Mouse (Mus musculus): Measurements from ENCODE around the gene Syne3. TPM values are rescaled to one million over a fixed set of nuclear protein-coding genes. Genes with fewer than 3 reads are reported as not detected.
A peak's percentile ranks its signal among the peaks of the same experiment; 100 is the strongest.

The Syne3 gene
- 0.24 and 0.51 TPM in 2 replicates for polyA plus RNA-seq (2014; fragmentation: Nextera tagmentation; extraction: Ambion mirVana)

GRCm38 (mm10) chr12:105009370-105010212 lies at the start of gene Syne3:
Syne3 (minus strand) TSS chr12:105009809.
- Histone ChIP-seq H3K9me3 (ENCODE audit: control insufficient read depth, low read length) (no peaks in the 10 kb centered on the region), H3K4me2 (replicated peaks; ENCODE audit: low read depth, low read length) (peak within 1 kb of the TSS; percentile 94), H3K36me3 (ENCODE audit: control insufficient read depth, insufficient read depth, low read length) (no peaks in the 10 kb centered on the region), H3K27me3 (ENCODE audit: control insufficient read depth, insufficient read depth, low read length) (peaks cover 17% of the 10 kb centered on the region), H3K9ac (ENCODE audit: low read depth, low read length) (peak within 1 kb of the TSS; percentile 60), H3K27ac (ENCODE audit: low read depth, low read length) (no peak within 1 kb of the TSS), H3K4me1 (ENCODE audit: control insufficient read depth, insufficient read depth, low read length) (0 out of 2 replicates have a peak, but pooled peaks cover 2% of the 10 kb centered on the region), H3K4me3 (ENCODE audit: low read length) (peak within 1 kb of the TSS; percentile 64)
- peak; percentile 79 for ATAC-seq (ENCODE audit: low FRiP score, low TSS enrichment)
- WGBS, result under 1% methylated on average over 63 of the region's 66 CpGs

GRCm38 (mm10) chr12:105055308-105055707 lies 45.7 kb upstream of the Syne3 start:
- Histone ChIP-seq H3K27me3 (ENCODE audit: control insufficient read depth, insufficient read depth, low read length) (no peaks in the 10 kb centered on the region), H3K27ac (ENCODE audit: low read depth, low read length) (no peak overlapping the region), H3K9me3 (ENCODE audit: control insufficient read depth, low read length) (no peaks in the 10 kb centered on the region), H3K9ac (ENCODE audit: low read depth, low read length) (no peak overlapping the region), H3K4me1 (ENCODE audit: control insufficient read depth, insufficient read depth, low read length) (no peaks in the 10 kb centered on the region), H3K4me2 (replicated peaks; ENCODE audit: low read depth, low read length) (no peak overlapping the region), H3K36me3 (ENCODE audit: control insufficient read depth, insufficient read depth, low read length) (no peaks in the 10 kb centered on the region), H3K4me3 (ENCODE audit: low read length) (no peak overlapping the region)
- no peak for ATAC-seq (ENCODE audit: low FRiP score, low TSS enrichment)
- WGBS, result 85% methylated on average over 6 of the region's 6 CpGs

GRCm38 (mm10) chr12:105054041-105054440 lies 44.4 kb upstream of the Syne3 start:
- H3K4me3 ChIP-seq (ENCODE audit: low read length), result no peak overlapping the region
- H3K9ac ChIP-seq (ENCODE audit: low read depth, low read length), result no peak overlapping the region
- WGBS, result 95% methylated on average over 15 of the region's 15 CpGs

GRCm38 (mm10) chr12:105050898-105051297 lies 41.3 kb upstream of the Syne3 start:
- no peak for ATAC-seq (ENCODE audit: low FRiP score, low TSS enrichment)
- H3K4me2 ChIP-seq (replicated peaks; ENCODE audit: low read depth, low read length), result no peak overlapping the region
- 10% methylated on average over 4 of the region's 4 CpGs for WGBS
- no peak overlapping the region for H3K4me3 ChIP-seq (ENCODE audit: low read length)
- no peaks in the 10 kb centered on the region for H3K36me3 ChIP-seq (ENCODE audit: control insufficient read depth, insufficient read depth, low read length)
- H3K27ac ChIP-seq (ENCODE audit: low read depth, low read length), result no peak overlapping the region
- H3K4me1 ChIP-seq (ENCODE audit: control insufficient read depth, insufficient read depth, low read length), result no peaks in the 10 kb centered on the region
- no peak overlapping the region for H3K9ac ChIP-seq (ENCODE audit: low read depth, low read length)
- no peaks in the 10 kb centered on the region for H3K27me3 ChIP-seq (ENCODE audit: control insufficient read depth, insufficient read depth, low read length)
- H3K9me3 ChIP-seq (ENCODE audit: control insufficient read depth, low read length), result no peaks in the 10 kb centered on the region; the same call in 1 of the 2 replicates

More at GRCm38 (mm10) chr12:105054041-105054440, 44.4 kb upstream of the Syne3 start:
- no peaks in the 10 kb centered on the region for H3K4me1 ChIP-seq (ENCODE audit: control insufficient read depth, insufficient read depth, low read length)
- no peaks in the 10 kb centered on the region for H3K9me3 ChIP-seq (ENCODE audit: control insufficient read depth, low read length)
- no peak overlapping the region for H3K4me2 ChIP-seq (replicated peaks; ENCODE audit: low read depth, low read length)
- no peaks in the 10 kb centered on the region for H3K27me3 ChIP-seq (ENCODE audit: control insufficient read depth, insufficient read depth, low read length)
- H3K27ac ChIP-seq (ENCODE audit: low read depth, low read length), result no peak overlapping the region
- H3K36me3 ChIP-seq (ENCODE audit: control insufficient read depth, insufficient read depth, low read length), result no peaks in the 10 kb centered on the region
- ATAC-seq (ENCODE audit: low FRiP score, low TSS enrichment), result no peak

DNA sequence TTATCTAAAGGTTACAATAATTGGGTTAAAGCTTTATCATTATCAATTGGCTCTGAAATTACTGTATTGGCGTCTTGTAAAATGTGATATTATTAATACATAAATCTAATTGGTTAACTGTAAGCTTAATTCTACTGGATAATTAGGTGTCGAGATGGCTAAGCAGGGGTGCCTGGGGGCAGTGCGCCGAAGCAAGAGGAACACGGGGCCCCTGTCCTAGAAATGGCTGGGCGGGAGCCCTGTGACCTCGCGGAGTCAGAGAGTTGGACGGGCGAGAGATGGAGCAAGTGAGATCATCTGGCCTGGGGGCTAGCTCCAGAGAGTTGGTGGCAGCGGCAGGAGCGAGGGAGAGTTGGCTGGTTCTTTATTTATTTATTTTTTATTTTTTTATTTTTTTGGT lies 40.2 kb upstream of the Syne3 start:
- Histone ChIP-seq H3K9me3 (ENCODE audit: control insufficient read depth, low read length) (no peaks in the 10 kb centered on the region; the same call in 1 of the 2 replicates), H3K36me3 (ENCODE audit: control insufficient read depth, insufficient read depth, low read length) (no peaks in the 10 kb centered on the region), H3K9ac (ENCODE audit: low read depth, low read length) (no peak overlapping the region), H3K4me1 (ENCODE audit: control insufficient read depth, insufficient read depth, low read length) (no peaks in the 10 kb centered on the region), H3K27me3 (ENCODE audit: control insufficient read depth, insufficient read depth, low read length) (no peaks in the 10 kb centered on the region), H3K4me3 (ENCODE audit: low read length) (no peak overlapping the region), H3K4me2 (replicated peaks; ENCODE audit: low read depth, low read length) (no peak overlapping the region), H3K27ac (ENCODE audit: low read depth, low read length) (no peak overlapping the region)
- 76% methylated on average over 12 of the region's 12 CpGs for whole genome bisulfite sequencing
- ATAC-seq (ENCODE audit: low FRiP score, low TSS enrichment), result no peak

DNA sequence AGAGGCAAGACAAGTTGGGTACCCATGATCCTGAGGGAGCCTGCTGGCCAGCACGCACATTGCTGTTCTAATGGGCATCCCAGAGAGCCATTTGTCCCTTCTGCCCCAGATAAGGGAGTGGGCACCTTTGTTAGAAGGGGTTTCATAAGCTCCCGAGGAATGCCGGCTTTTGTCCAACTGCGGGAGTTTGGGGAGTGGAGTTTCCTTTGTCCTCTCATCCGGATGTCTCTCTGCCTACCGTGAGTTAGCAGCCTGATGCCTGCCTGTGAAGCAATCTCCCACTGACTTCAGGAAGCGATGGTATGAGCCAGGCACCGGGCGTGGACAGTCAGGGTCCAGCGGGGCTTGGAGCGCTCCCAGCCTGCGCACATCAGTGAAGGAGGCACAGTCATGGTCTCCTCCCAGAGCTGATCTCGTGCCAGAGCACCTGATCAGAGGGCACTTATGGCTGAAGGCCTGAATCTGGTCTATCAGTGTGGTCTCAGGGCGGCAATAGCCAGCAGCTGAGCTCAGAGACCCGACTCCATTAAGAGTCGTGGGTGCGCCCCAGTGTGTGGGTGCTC lies 38.8 kb upstream of the Syne3 start:
- H3K4me1 ChIP-seq (ENCODE audit: control insufficient read depth, insufficient read depth, low read length), result no peaks in the 10 kb centered on the region
- H3K4me3 ChIP-seq (ENCODE audit: low read length), result no peak overlapping the region
- no peak overlapping the region for H3K27ac ChIP-seq (ENCODE audit: low read depth, low read length)
- no peak overlapping the region for H3K9ac ChIP-seq (ENCODE audit: low read depth, low read length)
- 79% methylated on average over 17 of the region's 17 CpGs for WGBS
- H3K9me3 ChIP-seq (ENCODE audit: control insufficient read depth, low read length), result no peaks in the 10 kb centered on the region; the same call in 1 of the 2 replicates
- no peaks in the 10 kb centered on the region for H3K27me3 ChIP-seq (ENCODE audit: control insufficient read depth, insufficient read depth, low read length)
- H3K36me3 ChIP-seq (ENCODE audit: control insufficient read depth, insufficient read depth, low read length), result peaks cover 3% of the 10 kb centered on the region; the same call in 1 of the 2 replicates
- ATAC-seq (ENCODE audit: low FRiP score, low TSS enrichment), result no peak
- H3K4me2 ChIP-seq (replicated peaks; ENCODE audit: low read depth, low read length), result no peak overlapping the region

DNA sequence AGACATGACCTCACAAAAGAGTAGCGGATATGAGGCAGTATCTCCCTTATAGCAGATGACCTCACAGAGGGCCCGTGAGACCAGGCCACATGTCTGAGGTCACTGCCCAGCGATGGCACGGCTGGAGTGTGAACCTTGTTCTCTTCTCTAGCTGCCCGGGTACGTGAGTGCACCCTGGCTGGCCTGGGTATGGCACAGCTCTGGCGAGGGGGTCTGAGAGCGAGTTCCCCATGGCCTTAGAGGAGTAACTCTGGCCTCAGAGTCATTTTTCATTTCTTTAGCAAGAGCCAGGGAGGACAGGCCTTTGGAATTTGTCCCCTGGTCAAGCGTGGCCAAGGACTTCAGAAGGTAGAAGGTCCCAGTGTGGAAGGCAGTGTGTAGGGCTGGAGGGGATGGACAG lies 35.2 kb upstream of the Syne3 start:
- ATAC-seq (ENCODE audit: low FRiP score, low TSS enrichment), result peak; percentile 41
- Histone ChIP-seq H3K9ac (ENCODE audit: low read depth, low read length) (no peak overlapping the region), H3K36me3 (ENCODE audit: control insufficient read depth, insufficient read depth, low read length) (peaks cover 32% of the 10 kb centered on the region), H3K27me3 (ENCODE audit: control insufficient read depth, insufficient read depth, low read length) (no peaks in the 10 kb centered on the region), H3K4me2 (replicated peaks; ENCODE audit: low read depth, low read length) (no peak overlapping the region), H3K4me3 (ENCODE audit: low read length) (no peak overlapping the region), H3K27ac (ENCODE audit: low read depth, low read length) (no peak overlapping the region), H3K9me3 (ENCODE audit: control insufficient read depth, low read length) (no peaks in the 10 kb centered on the region; the same call in 1 of the 2 replicates), H3K4me1 (ENCODE audit: control insufficient read depth, insufficient read depth, low read length) (peaks cover 2% of the 10 kb centered on the region; the same call in 1 of the 2 replicates)
- 79% methylated on average over 9 of the region's 9 CpGs for WGBS

GRCm38 (mm10) chr12:105043081-105043480 lies 33.5 kb upstream of the Syne3 start:
- ATAC-seq (ENCODE audit: low FRiP score, low TSS enrichment), result no peak
- WGBS, result 82% methylated on average over 5 of the region's 5 CpGs
- Histone ChIP-seq H3K4me1 (ENCODE audit: control insufficient read depth, insufficient read depth, low read length) (peaks cover 12% of the 10 kb centered on the region; the same call in 1 of the 2 replicates), H3K27me3 (ENCODE audit: control insufficient read depth, insufficient read depth, low read length) (no peaks in the 10 kb centered on the region), H3K9me3 (ENCODE audit: control insufficient read depth, low read length) (no peaks in the 10 kb centered on the region; the same call in 1 of the 2 replicates), H3K4me3 (ENCODE audit: low read length) (no peak overlapping the region), H3K4me2 (replicated peaks; ENCODE audit: low read depth, low read length) (no peak overlapping the region), H3K9ac (ENCODE audit: low read depth, low read length) (no peak overlapping the region), H3K36me3 (ENCODE audit: control insufficient read depth, insufficient read depth, low read length) (peaks cover 34% of the 10 kb centered on the region), H3K27ac (ENCODE audit: low read depth, low read length) (no peak overlapping the region)

DNA sequence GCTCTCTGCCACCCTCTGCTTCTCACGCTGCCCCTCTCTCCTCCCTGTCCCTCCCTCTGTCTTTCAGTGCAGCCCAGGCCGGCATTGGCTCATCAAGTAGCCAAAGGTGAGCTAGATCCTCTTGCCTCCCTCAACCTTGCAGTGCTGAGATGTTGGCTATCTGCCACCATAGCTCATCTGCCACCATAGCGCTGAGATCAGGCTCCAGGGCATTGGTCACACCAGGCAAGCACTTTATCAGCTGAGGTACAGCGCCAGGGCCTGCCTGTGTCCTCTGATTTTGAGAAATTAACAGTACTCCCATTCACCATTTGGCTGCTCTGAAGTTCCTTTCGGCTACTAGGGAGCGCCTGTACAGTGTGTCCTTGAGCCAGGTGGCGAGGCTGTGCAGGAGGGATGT lies 31.3 kb upstream of the Syne3 start:
- Histone ChIP-seq H3K36me3 (ENCODE audit: control insufficient read depth, insufficient read depth, low read length) (peaks cover 34% of the 10 kb centered on the region), H3K4me1 (ENCODE audit: control insufficient read depth, insufficient read depth, low read length) (peaks cover 12% of the 10 kb centered on the region; the same call in 1 of the 2 replicates), H3K27me3 (ENCODE audit: control insufficient read depth, insufficient read depth, low read length) (no peaks in the 10 kb centered on the region), H3K9me3 (ENCODE audit: control insufficient read depth, low read length) (no peaks in the 10 kb centered on the region), H3K27ac (ENCODE audit: low read depth, low read length) (no peak overlapping the region), H3K9ac (ENCODE audit: low read depth, low read length) (no peak overlapping the region), H3K4me2 (replicated peaks; ENCODE audit: low read depth, low read length) (no peak overlapping the region), H3K4me3 (ENCODE audit: low read length) (no peak overlapping the region)
- no peak for ATAC-seq (ENCODE audit: low FRiP score, low TSS enrichment)
- WGBS, result 95% methylated on average over 7 of the region's 7 CpGs
